Mouse (Mus musculus): ENCODE data around the gene Efna5.

DNA sequence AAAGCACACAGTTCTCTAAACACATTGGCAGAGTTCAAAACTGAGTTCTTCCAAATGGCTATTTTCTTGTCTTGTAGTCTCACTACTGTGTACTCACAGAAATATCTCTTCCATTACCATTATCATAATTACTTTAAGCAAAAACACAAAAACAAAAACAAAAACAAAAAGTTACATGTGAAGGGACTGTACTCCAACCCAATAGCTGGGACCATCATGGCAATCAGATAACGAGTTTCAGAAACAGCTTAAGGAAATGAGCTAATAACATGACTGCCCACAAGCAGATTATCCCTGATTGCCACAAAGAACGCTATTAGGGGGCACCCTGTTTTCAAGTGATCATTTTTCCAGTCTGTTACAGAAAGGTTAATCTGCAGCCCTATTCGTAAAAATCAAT is 93.3 kb downstream of the Efna5 start:
- no peak for TF ChIP-seq CTCF (IDR thresholded peaks at IDR 0.05; ENCODE audit: control insufficient read depth, insufficient read depth, insufficient replicate concordance, low read depth, low read length)
- no peak for TF ChIP-seq POLR2A (IDR thresholded peaks at IDR 0.05; ENCODE audit: control insufficient read depth, low read depth, low read length)

Data from testis, adult 2 months (tissue).